Mouse (Mus musculus) forebrain, embryonic 12.5 days (tissue): Measurements from ENCODE around the gene Npas3. TPM values are rescaled to one million over a fixed set of nuclear protein-coding genes. Genes with fewer than 3 reads are reported as not detected.

Experiments used
- ATAC-seq: fragments of 200-750 bp; cut with Nextera tagmentation; 2 replicates; pipeline ENCODE4 v1.8.0; 2017; ENCODE audit warnings: moderate TSS enrichment; ENCODE audit not compliant: low FRiP score
- H3K27ac ChIP-seq: fragments of 300-500 bp; sonication (generic); 2 replicates; pipeline ENCODE4 v1.5.1; 2016; ENCODE audit warnings: mild to moderate bottlenecking
- H3K27me3 ChIP-seq: fragments of 300-500 bp; sonication (generic); 2 replicates; pipeline ENCODE4 v1.6.1; 2016; ENCODE audit warnings: mild to moderate bottlenecking
- H3K36me3 ChIP-seq: fragments of 300-500 bp; sonication (generic); replicated peaks from 2 replicates; pipeline ENCODE4 v1.6.1; 2016; ENCODE audit warnings: mild to moderate bottlenecking
- H3K4me1 ChIP-seq: fragments of 300-500 bp; sonication (generic); 2 replicates; pipeline ENCODE4 v1.6.1; 2016
- H3K4me2 ChIP-seq: fragments of 300-500 bp; sonication (generic); 2 replicates; pipeline ENCODE4 v1.6.1; 2016; ENCODE audit warnings: mild to moderate bottlenecking, moderate library complexity
- H3K4me3 ChIP-seq: fragments of 300-500 bp; sonication (generic); replicated peaks from 2 replicates; pipeline ENCODE4 v1.5.1; 2016; ENCODE audit warnings: mild to moderate bottlenecking
- H3K9ac ChIP-seq: fragments of 300-500 bp; sonication (generic); 2 replicates; pipeline ENCODE4 v1.6.1; 2016; ENCODE audit warnings: mild to moderate bottlenecking
- H3K9me3 ChIP-seq: fragments of 300-500 bp; sonication (generic); 2 replicates; pipeline ENCODE4 v1.6.1; 2016
- WGBS: fragments of 180-500 bp; shearing (Covaris S2); methylation state at CpG from one replicate; pipeline ENCODE4 v1.1.7; 2016; 5-methylcytosine and 5-hydroxymethylcytosine counted together
- polyA plus RNA-seq: library from polyadenylated mRNA; unstranded; fragments of >200 nt; fragmentation: Nextera tagmentation; extraction: Ambion mirVana; gene quantifications from 2 replicates; pipeline ENCODE4 v1.2.1, GENCODE M21; 2016

The Npas3 gene
- 23.1 and 27.7 TPM in 2 replicates for polyA plus RNA-seq

DNA sequence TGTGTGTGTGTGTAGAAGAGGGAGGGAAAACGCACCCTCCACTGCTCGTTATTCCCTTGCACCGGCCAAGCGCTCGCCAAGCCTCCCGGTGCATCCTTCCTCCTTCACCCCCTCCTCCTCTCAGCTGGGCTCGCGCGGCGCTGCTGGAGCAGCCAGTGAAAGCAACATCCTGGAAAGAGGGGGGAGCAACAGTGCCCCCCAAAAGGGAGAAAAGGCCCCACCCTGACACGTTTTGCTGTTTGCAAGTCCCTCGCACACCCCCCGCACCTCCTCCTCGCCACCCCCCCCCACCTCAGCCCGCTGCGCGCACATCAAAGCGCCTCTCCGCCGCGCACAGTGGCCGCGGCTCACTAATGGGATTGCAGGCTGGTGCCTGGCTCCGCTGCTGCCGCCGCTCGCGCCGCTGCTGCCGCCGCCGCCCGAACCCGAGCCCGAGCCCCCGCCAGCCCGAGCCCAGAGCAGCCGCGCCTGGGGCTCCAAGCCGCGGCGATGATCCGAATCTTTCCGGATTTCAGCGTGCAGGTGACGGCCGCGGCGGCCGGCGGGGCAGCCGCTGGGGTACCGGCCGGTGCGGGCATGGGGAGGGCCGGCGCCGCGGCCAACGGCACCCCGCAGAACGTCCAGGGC, at the start of gene Npas3:
Gene Npas3, plus strand, starts transcription at position 577 of the 627 bp plus-strand sequence.
- no peaks in the 10 kb centered on the region for H3K9me3 ChIP-seq

DNA sequence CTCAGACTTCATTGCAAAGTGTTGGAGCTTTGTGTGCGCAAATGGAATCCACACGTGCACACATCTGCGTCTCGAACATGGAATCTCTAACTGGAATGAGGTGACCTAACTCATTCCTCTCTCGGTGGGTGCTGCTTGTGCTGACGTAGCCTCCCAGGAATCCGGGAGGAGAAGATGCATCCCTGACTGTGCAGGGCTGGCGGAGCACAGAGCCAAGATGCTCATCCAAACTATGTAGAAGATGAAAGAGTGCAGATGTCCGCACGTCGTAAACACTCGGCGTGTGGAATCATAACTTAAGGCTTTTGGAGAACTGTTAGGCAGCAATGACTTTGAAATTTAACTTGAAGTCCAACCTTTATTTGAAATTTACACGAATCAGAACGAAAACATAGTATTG, 31.3 kb upstream of the Npas3 start:
- Histone ChIP-seq H3K27ac (no peak overlapping the region), H3K4me2 (no peak overlapping the region), H3K9me3 (no peaks in the 10 kb centered on the region), H3K4me3 (no peak overlapping the region), H3K4me1 (no peaks in the 10 kb centered on the region), H3K27me3 (no peaks in the 10 kb centered on the region), H3K9ac (no peak overlapping the region), H3K36me3 (no peaks in the 10 kb centered on the region)
- whole genome bisulfite sequencing: 94% methylated on average over 15 of the region's 15 CpGs
- ATAC-seq: no peak

More for the DNA sequence above, at the start of gene Npas3:
- WGBS: under 1% methylated on average over 56 of the region's 62 CpGs
- Histone ChIP-seq H3K27me3 (no peaks in the 10 kb centered on the region; the same call in 1 of the 2 replicates), H3K36me3 (no peaks in the 10 kb centered on the region), H3K4me3 (peak within 1 kb of the TSS; percentile 92), H3K4me1 (peaks cover 42% of the 10 kb centered on the region), H3K9ac (peak within 1 kb of the TSS; percentile 96), H3K27ac (peak within 1 kb of the TSS; percentile 98), H3K4me2 (peak within 1 kb of the TSS; percentile 77)
- peak; percentile 81 for ATAC-seq

DNA sequence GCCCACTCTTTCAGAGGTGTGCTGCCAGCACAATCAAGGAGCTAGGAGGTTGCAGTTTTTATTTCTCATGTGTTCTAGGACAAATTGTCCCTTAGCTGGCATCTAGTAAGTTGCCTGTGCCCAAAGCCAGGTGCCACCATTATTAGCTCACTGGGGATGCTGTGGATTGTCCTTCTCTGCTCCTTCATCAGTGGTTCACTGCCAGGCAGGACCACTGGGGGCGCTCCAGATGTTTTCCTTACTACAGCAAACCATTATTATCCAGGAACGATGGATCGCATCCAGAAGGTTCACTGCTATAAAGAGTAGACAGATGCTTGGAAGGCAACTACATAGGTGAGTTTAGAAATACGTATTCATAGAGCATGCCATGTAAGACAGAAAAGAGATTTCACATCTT, 25.7 kb upstream of the Npas3 start:
- Histone ChIP-seq H3K4me3 (no peak overlapping the region), H3K36me3 (no peaks in the 10 kb centered on the region), H3K9me3 (no peaks in the 10 kb centered on the region), H3K9ac (no peak overlapping the region), H3K27ac (no peak overlapping the region), H3K27me3 (no peaks in the 10 kb centered on the region; the same call in 1 of the 2 replicates), H3K4me2 (no peak overlapping the region), H3K4me1 (no peaks in the 10 kb centered on the region)
- WGBS: 63% methylated on average over 4 of the region's 4 CpGs
- ATAC-seq: no peak

DNA sequence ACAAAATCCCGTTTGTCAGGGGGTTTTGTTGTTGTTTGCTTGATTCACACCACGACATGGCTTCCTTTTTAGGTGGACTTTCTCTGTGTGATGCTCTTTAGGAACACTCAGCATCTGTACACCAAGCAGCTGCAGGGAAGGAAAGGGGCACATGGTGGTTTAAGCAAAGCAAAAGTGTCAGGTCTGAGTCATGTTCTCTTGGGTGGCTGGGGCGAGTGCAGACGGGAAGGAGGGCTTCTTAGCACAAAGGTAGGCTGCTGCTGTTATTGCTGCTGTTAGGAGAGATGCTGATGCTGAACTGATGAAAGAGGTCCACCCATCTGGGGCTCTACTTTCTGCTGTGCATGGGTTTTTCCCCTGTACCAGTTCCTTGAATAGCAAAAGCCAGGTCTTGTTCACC, 21.1 kb upstream of the Npas3 start:
- WGBS: 70% methylated on average over 4 of the region's 4 CpGs

DNA sequence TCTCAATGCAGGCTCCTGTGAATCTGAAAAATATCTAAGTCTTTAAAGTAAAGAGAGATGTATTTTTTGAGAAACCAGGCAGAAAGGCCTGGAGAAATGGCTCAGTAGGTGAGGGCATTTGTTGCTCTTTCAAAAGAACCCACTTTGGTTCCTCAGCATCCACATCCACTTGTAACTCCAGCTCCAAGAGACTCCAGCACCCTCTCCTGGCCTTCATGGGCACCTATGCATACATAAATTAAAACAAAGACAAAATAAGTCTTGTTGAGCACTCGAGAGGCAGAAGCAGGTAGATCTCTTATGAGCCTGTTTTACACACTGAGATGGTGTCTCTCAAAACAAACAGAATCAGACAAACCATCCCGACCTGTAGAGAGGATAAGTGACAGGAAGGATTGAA, 19.1 kb upstream of the Npas3 start:
- Histone ChIP-seq H3K9me3 (no peaks in the 10 kb centered on the region), H3K27me3 (no peaks in the 10 kb centered on the region), H3K4me2 (no peak overlapping the region), H3K4me3 (no peak overlapping the region), H3K9ac (no peak overlapping the region), H3K4me1 (no peaks in the 10 kb centered on the region), H3K27ac (no peak overlapping the region), H3K36me3 (no peaks in the 10 kb centered on the region)
- no peak for ATAC-seq
- WGBS: 82% methylated on average over 2 of the region's 2 CpGs

More for the DNA sequence above, 21.1 kb upstream of the Npas3 start:
- no peak overlapping the region for H3K27ac ChIP-seq
- H3K27me3 ChIP-seq: no peaks in the 10 kb centered on the region; the same call in 1 of the 2 replicates
- no peaks in the 10 kb centered on the region for H3K9me3 ChIP-seq
- ATAC-seq: no peak
- no peaks in the 10 kb centered on the region for H3K36me3 ChIP-seq
- H3K9ac ChIP-seq: no peak overlapping the region
- H3K4me1 ChIP-seq: no peaks in the 10 kb centered on the region
- H3K4me2 ChIP-seq: no peak overlapping the region
- H3K4me3 ChIP-seq: no peak overlapping the region

DNA sequence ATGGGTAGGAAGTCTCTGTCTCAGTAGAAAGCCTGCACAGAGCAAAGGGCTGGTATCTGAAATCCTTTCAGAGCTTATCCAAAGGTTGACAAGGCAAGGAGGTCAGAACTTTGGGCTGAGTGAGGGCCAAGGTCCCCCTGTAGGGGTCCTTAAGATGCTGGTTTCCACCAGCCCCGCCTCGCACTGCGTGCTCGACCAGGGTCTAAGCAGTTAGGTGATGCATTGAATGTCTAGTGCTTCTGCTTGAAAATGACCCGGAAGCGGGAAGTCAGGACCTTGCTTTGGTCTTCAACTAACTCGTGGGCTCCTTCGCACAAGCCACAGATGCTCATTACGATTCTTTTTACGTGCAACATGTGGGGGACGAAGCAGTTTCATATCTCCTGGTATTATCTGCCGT, 2.3 kb upstream of the Npas3 start:
- Histone ChIP-seq H3K27me3 (no peaks in the 10 kb centered on the region; the same call in 1 of the 2 replicates), H3K4me2 (peak overlapping the region; percentile 77), H3K36me3 (no peaks in the 10 kb centered on the region), H3K9ac (peak overlapping the region; percentile 96), H3K4me1 (peaks cover 39% of the 10 kb centered on the region), H3K27ac (peak overlapping the region; percentile 98), H3K9me3 (no peaks in the 10 kb centered on the region), H3K4me3 (peak overlapping the region; percentile 92)
- no peak for ATAC-seq
- WGBS: 3% methylated on average over 12 of the region's 12 CpGs

DNA sequence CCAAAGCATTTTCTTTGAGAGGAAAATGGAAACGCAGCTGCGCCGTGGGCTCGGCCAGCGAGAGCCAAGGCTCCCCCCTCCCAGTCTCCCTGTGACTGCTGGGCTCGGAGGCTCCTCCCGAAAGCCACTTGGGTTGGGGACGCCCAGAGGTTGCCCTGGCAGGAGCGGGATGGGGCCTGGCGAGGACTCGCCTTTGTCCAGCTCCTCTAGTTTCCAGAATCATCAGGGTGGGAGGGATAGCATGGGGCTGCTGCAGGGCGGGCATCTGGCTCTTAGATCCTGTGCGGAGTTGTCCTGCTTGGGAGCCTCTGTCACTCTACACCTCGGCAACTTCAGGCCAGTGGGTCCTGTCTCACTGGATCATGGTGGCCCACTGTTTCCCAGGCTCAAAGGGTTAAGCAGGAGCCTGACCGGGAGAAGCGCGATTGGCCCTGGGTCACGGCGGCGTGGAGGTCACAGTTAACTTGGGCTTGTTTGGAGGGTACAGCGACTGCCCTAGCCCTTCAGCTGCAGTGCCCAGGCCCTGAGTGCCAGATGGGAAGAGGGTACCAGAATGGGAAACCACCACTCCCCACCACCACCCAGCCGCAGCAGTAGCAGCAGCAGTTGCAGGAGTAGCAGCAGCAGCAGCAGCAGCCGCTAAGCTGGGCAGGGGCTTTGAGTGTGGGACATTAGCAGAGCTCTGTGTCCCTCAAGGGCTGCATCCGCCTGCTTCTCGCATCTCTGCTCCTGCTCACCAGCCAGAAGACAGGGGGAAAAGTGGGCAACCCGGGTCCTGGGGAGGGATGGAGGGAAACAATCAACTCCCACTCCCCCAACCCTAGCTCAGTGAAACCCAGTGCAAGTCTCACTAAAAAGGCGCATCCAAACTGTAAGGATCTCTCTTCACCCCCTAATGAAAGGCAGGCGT, 1.6 kb upstream of the Npas3 start:
- Histone ChIP-seq H3K36me3 (no peaks in the 10 kb centered on the region), H3K9me3 (no peaks in the 10 kb centered on the region), H3K4me1 (peaks cover 43% of the 10 kb centered on the region), H3K9ac (peak overlapping the region; percentile 96), H3K27ac (peak overlapping the region; percentile 98), H3K27me3 (no peaks in the 10 kb centered on the region; the same call in 1 of the 2 replicates), H3K4me2 (peak overlapping the region; percentile 77), H3K4me3 (peak overlapping the region; percentile 92)
- peak; percentile 50 for ATAC-seq
- WGBS: under 1% methylated on average over 28 of the region's 28 CpGs

DNA sequence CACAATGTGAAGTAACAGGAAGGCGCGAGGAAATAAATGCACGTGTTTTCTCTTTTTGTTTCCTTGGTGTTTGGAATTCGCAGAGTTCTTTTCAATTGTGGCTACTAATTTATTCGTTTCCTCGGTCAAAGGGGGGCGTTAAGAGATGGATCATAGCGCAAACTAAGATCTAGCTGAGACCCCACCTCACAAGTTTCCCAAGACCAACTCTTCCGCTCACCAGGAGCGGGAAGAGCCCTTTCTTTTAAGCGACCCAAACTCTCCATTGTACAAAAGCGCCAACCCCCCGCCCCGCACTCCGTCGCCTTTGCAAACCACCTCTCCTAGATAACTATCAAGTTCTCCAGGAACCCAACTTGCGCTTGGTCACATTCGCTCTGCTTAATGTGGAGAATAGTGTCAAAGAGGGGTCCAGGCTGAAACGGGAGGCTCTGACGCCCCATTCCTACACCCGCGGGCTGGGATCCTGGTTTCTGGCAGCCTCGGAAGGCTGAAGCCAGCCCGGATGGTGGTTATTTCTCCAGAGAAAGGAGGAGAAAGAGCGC, 914 bp upstream of the Npas3 start:
- no peaks in the 10 kb centered on the region for H3K36me3 ChIP-seq
- WGBS: under 1% methylated on average over 25 of the region's 25 CpGs
- H3K27ac ChIP-seq: peak overlapping the region; percentile 98
- peak overlapping the region; percentile 92 for H3K4me3 ChIP-seq
- peak overlapping the region; percentile 96 for H3K9ac ChIP-seq
- H3K9me3 ChIP-seq: no peaks in the 10 kb centered on the region
- H3K4me1 ChIP-seq: peaks cover 42% of the 10 kb centered on the region
- no peaks in the 10 kb centered on the region; the same call in 1 of the 2 replicates for H3K27me3 ChIP-seq
- peak; percentile 12; the same call in 1 of the 2 replicates for ATAC-seq
- peak overlapping the region; percentile 77 for H3K4me2 ChIP-seq

DNA sequence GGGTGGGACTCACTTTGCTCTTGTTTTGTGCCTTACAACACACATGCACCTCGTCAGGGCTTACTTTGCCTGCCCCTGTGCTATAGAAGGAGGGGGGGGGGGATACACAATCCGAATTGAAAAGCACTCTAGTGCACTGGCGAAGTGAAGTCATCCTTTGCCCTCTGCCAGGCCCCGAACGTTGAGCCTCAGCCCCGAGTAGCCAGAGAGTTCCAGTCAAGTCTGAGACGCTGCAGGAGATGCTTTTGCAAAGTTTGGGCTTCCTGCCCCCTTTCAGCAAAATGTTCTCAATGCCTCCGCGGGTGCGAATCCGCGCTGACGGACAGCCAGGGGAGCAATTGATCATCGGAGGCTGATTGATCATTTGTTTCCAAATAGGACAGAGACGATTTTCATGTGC, 319 bp downstream of the Npas3 start:
- ATAC-seq: peak; percentile 12; the same call in 1 of the 2 replicates
- WGBS: under 1% methylated on average over 15 of the region's 15 CpGs
- peak overlapping the region; percentile 92 for H3K4me3 ChIP-seq

DNA sequence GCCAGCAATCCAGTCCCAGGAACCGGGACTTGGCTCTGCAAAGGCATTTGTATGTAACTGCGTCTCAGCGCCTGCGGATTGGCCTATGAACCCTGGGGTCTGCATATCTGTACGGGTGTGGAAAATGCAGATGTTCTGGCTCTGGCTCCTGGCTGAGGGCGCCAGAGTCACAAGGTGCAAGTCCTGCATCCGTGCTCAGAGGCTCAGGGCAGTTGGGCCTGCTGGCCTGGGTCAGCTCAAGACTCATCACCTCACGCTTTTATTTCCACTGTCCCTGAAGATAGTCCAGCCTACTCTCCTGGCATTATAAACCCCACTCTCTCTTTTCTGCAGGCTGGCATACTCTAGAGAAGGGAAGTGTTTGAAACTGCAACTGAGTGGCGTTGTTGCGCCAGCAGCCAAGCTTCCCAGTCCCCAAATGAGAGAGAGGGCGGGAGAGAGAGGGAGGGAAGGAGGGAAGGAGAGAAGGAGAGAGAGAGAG, 3.3 kb downstream of the Npas3 start:
- under 1% methylated on average over 10 of the region's 11 CpGs for WGBS
- H3K27me3 ChIP-seq: no peaks in the 10 kb centered on the region
- ATAC-seq: 0 out of 2 replicates have a peak, but pooled peaks have one; percentile 12
- H3K9ac ChIP-seq: peak overlapping the region; percentile 99
- no peaks in the 10 kb centered on the region for H3K36me3 ChIP-seq
- no peaks in the 10 kb centered on the region for H3K9me3 ChIP-seq
- H3K4me1 ChIP-seq: peaks cover 55% of the 10 kb centered on the region
- H3K4me2 ChIP-seq: peak overlapping the region; percentile 70
- peak overlapping the region; percentile 100 for H3K27ac ChIP-seq
- peak overlapping the region; percentile 87 for H3K4me3 ChIP-seq

More for the DNA sequence above, 319 bp downstream of the Npas3 start:
- Histone ChIP-seq H3K9me3 (no peaks in the 10 kb centered on the region), H3K27me3 (no peaks in the 10 kb centered on the region; the same call in 1 of the 2 replicates), H3K27ac (peak overlapping the region; percentile 98), H3K4me2 (peak overlapping the region; percentile 77), H3K36me3 (no peaks in the 10 kb centered on the region), H3K9ac (peak overlapping the region; percentile 96), H3K4me1 (peaks cover 42% of the 10 kb centered on the region)

DNA sequence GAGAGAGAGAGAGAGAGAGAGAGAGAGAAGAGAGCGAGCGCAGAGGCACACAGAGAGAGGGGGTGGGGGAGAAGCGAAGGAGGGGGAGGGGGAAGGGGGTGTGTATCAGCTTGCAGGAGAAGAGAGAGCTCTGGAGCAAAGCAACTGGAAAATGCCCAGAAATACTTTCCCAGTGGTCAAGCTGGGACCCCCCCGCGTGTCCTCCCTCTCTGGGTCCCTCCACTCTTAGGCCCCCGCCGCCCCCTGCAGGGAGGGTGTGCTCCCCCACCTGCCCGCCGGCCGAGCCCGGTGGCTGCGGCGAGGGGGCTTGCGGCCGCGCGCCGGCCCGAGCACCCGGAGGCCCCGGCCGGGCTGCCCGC, 3.7 kb downstream of the Npas3 start:
- Histone ChIP-seq H3K9ac (peak overlapping the region; percentile 99), H3K27me3 (no peaks in the 10 kb centered on the region), H3K27ac (peak overlapping the region; percentile 100), H3K4me3 (peak overlapping the region; percentile 87), H3K36me3 (no peaks in the 10 kb centered on the region), H3K4me1 (peaks cover 55% of the 10 kb centered on the region), H3K9me3 (no peaks in the 10 kb centered on the region), H3K4me2 (peak overlapping the region; percentile 70)
- peak; percentile 32 for ATAC-seq
- WGBS: 0% methylated on average over 2 of the region's 23 CpGs
